Mouse (Mus musculus) kidney, adult 9 months (tissue): ENCODE measurements at regions not wholly inside any gene's neighbourhood (a gene's known extent, or its start where the extent isn't known, plus 50 kb on each side); places are given as distances from the start of the nearest gene placed in this dataset.

Experiments
- DNase-seq: peaks from one replicate; pipeline ENCODE4 v3.0.0; 2022

DNA sequence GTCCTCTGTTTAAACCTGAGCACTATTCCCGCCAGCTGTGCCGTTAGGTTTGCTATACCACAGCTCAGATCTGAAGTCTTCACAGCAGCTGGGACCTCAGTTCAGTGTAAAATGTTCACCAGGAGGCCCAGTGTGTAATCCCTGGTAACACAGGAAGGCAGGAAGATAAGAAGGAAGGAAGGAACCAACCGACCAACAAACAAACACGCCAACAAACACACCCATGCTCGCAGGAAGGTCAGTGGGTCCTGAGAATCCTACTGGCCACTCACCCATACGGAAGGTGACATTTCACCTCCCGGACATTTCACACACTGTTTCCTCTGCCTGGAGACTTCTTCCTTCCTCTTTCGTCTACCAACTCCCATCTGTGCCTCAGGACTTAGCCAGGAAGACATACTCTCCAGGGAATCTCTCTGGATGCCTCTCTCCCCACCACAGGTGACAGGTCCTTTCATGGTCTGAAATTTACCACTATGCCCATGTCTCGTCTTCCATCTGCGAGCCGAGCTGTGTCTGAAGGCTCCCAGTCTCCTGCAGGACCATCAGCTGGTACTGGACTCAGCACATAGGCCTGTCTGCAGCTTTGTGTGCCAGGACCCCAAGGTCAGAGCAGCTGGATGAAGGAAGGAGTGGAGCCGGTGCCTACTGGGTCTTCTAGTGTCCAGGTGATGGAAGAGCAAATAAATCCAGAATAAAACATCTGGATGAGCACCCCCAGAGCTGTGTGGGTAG lies 61.1 kb upstream of the Xpa start:
- DNase-seq = peak; percentile 10

- no peak for DNase-seq
Observed at GRCm38 (mm10) chr4:46258774-46259173, 62.7 kb upstream of the Xpa start.

GRCm38 (mm10) chr4:46268564-46269247 lies 72.6 kb upstream of the Xpa start:
- no peak for DNase-seq

- no peak for DNase-seq
Observed at GRCm38 (mm10) chr4:46271066-46271465, 72.3 kb upstream of the Foxe1 start.

- peak; percentile 26 for DNase-seq
Observed at GRCm38 (mm10) chr4:46275773-46276172, 67.6 kb upstream of the Foxe1 start.

GRCm38 (mm10) chr4:46276851-46277581 lies 66.4 kb upstream of the Foxe1 start:
- peak; percentile 17 for DNase-seq

- no peak for DNase-seq
Observed at GRCm38 (mm10) chr4:46286955-46287354, 56.5 kb upstream of the Foxe1 start.

- no peak for DNase-seq
Observed at GRCm38 (mm10) chr4:46291620-46292254, 51.7 kb upstream of the Foxe1 start.
